20 mouse cellular contexts compared by ENCODE assay signal in genomic region chr9:108945608-108946007, GRCm38 (mm10). TPM values are rescaled to one million over a fixed set of nuclear protein-coding genes. Genes with fewer than 3 reads are reported as not detected.
"Had no signal": no experiment of that assay in that cellular context is flagged by ENCODE, and none has a peak within 500 bp of the region (broad histone marks: within the 10 kb centered on the region; RNA-seq: fewer than 3 reads in every experiment).

No protein-coding gene starts in this region.

- H3K27ac ChIP-seq: kidney, postnatal 0 days; left cerebral cortex, adult 2 months; midbrain, embryonic 12.5 days; midbrain, embryonic 15.5 days; neural tube, embryonic 12.5 days; neural tube, embryonic 15.5 days had no signal

- H3K9ac ChIP-seq: lung, embryonic 14.5 days; midbrain, embryonic 12.5 days; midbrain, embryonic 15.5 days; neural tube, embryonic 12.5 days; neural tube, embryonic 15.5 days had no signal

- H3K4me3 ChIP-seq: left cerebral cortex, adult 2 months; midbrain, embryonic 12.5 days; midbrain, embryonic 15.5 days; neural tube, embryonic 12.5 days; neural tube, embryonic 15.5 days had no signal

- ATAC-seq: inflammation-experienced regulatory T-cells, adult 6 months; intestine, embryonic 16.5 days; midbrain, embryonic 15.5 days had no signal

- DNase-seq: kidney, adult 18-20 months; kidney, postnatal 36 days; layer of hippocampus, postnatal 36 days; lung, embryonic 14.5 days; lung, postnatal 10 days; lung, postnatal 36 days; thymus, postnatal 25 days had no signal

- H3K27me3 ChIP-seq: midbrain, embryonic 12.5 days; midbrain, embryonic 15.5 days; neural tube, embryonic 12.5 days; neural tube, embryonic 15.5 days had no signal

- H3K9me3 ChIP-seq: midbrain, embryonic 12.5 days; midbrain, embryonic 15.5 days; neural tube, embryonic 12.5 days; neural tube, embryonic 15.5 days had no signal

- H3K4me1 ChIP-seq: midbrain, embryonic 12.5 days; neural tube, embryonic 12.5 days; neural tube, embryonic 15.5 days had no signal

- H3K4me2 ChIP-seq: lung, embryonic 14.5 days; midbrain, embryonic 12.5 days; midbrain, embryonic 15.5 days; neural tube, embryonic 12.5 days; neural tube, embryonic 15.5 days had no signal

RNA-seq across cellular contexts. Expression of gene Tmem89, which starts 31.2 kb away (rescaled TPM):
- total RNA-seq: layer of hippocampus, postnatal 36 days; left cerebral cortex, adult 2 months; left cerebral cortex, postnatal 10 days had no signal
- polyA plus RNA-seq: inflammation-experienced regulatory T-cells, adult 6 months; kidney, embryonic 14.5 days; kidney, postnatal 0 days; limb, embryonic 11.5 days; liver, embryonic 16.5 days; lung, embryonic 14.5 days; midbrain, embryonic 12.5 days; neural tube, embryonic 12.5 days; neural tube, embryonic 15.5 days; thymus, postnatal 0 days had no signal

RNA-seq across cellular contexts. Expression of gene Ucn2, which starts 40.2 kb away (rescaled TPM):
- polyA plus RNA-seq: inflammation-experienced regulatory T-cells, adult 6 months; intestine, embryonic 16.5 days; kidney, postnatal 0 days; limb, embryonic 11.5 days; liver, embryonic 16.5 days; lung, embryonic 14.5 days; midbrain, embryonic 12.5 days; midbrain, embryonic 15.5 days; neural tube, embryonic 12.5 days; neural tube, embryonic 15.5 days; thymus, postnatal 0 days had no signal
